Mouse (Mus musculus): ENCODE data around the gene Mat1a.

GRCm38 (mm10) chr14:41147356-41147755 lies 42.5 kb downstream of the Mat1a start:
- no peak for TF ChIP-seq CTCF (IDR thresholded peaks at IDR 0.05; ENCODE audit: borderline replicate concordance, control insufficient read depth, extremely low read depth, insufficient read depth, low read length, poor library complexity)
- TF ChIP-seq POLR2A (IDR thresholded peaks at IDR 0.05; ENCODE audit: control insufficient read depth, extremely low read depth, insufficient read depth, low read length, poor library complexity): no peak
